Mouse (Mus musculus): ENCODE results near the gene Wars. TPM values are rescaled to one million over a fixed set of nuclear protein-coding genes. Genes with fewer than 3 reads are reported as not detected.

Wars gene
- polyA plus RNA-seq, 1 experiment from 2014 or later, result 96.7 TPM

- Histone ChIP-seq H3K4me3 (replicated peaks) (no peak overlapping the region), H3K4me2 (no peak overlapping the region), H3K27ac (no peak overlapping the region), H3K9ac (no peak overlapping the region), H3K9me3 (replicated peaks) (no peaks in the 10 kb centered on the region), H3K27me3 (no peaks in the 10 kb centered on the region), H3K36me3 (peaks cover 60% of the 10 kb centered on the region), H3K4me1 (peaks cover under 1% of the 10 kb centered on the region)
- 73% methylated on average over 11 of the region's 11 CpGs for WGBS
- ATAC-seq (replicated peaks; ENCODE audit: low FRiP score), result no peak
Measured at GRCm38 (mm10) chr12:108816569-108816968, 77.4 kb downstream of the Wars start.

GRCm38 (mm10) chr12:108814470-108814869 is 79.5 kb downstream of the Wars start:
- Histone ChIP-seq H3K9ac (no peak overlapping the region), H3K27me3 (no peaks in the 10 kb centered on the region), H3K4me2 (no peak overlapping the region), H3K4me1 (peaks cover 11% of the 10 kb centered on the region), H3K9me3 (replicated peaks) (no peaks in the 10 kb centered on the region), H3K36me3 (peaks cover 66% of the 10 kb centered on the region), H3K27ac (no peak overlapping the region), H3K4me3 (replicated peaks) (no peak overlapping the region)
- no peak for ATAC-seq (replicated peaks; ENCODE audit: low FRiP score)
- WGBS, result 89% methylated on average over 6 of the region's 6 CpGs

GRCm38 (mm10) chr12:108812463-108812862 is 81.5 kb downstream of the Wars start:
- WGBS, result 69% methylated on average over 6 of the region's 6 CpGs
- H3K4me1 ChIP-seq, result peaks cover 11% of the 10 kb centered on the region
- no peak for ATAC-seq (replicated peaks; ENCODE audit: low FRiP score)
- no peak overlapping the region for H3K9ac ChIP-seq
- no peaks in the 10 kb centered on the region for H3K9me3 ChIP-seq (replicated peaks)
- no peaks in the 10 kb centered on the region for H3K27me3 ChIP-seq
- no peak overlapping the region for H3K4me3 ChIP-seq (replicated peaks)
- peaks cover 64% of the 10 kb centered on the region for H3K36me3 ChIP-seq
- H3K27ac ChIP-seq, result no peak overlapping the region
- no peak overlapping the region for H3K4me2 ChIP-seq

GRCm38 (mm10) chr12:108811133-108811532 is 82.8 kb downstream of the Wars start:
- Histone ChIP-seq H3K9me3 (replicated peaks) (no peaks in the 10 kb centered on the region), H3K4me3 (replicated peaks) (no peak overlapping the region), H3K9ac (no peak overlapping the region), H3K4me1 (peaks cover 11% of the 10 kb centered on the region), H3K27ac (no peak overlapping the region), H3K4me2 (no peak overlapping the region), H3K36me3 (peaks cover 63% of the 10 kb centered on the region), H3K27me3 (no peaks in the 10 kb centered on the region)
- no peak for ATAC-seq (replicated peaks; ENCODE audit: low FRiP score)
- 43% methylated on average over 2 of the region's 2 CpGs for WGBS

GRCm38 (mm10) chr12:108810309-108810708 is 83.7 kb downstream of the Wars start:
- 87% methylated on average over 7 of the region's 7 CpGs for whole genome bisulfite sequencing
- H3K4me3 ChIP-seq (replicated peaks), result no peak overlapping the region
- peaks cover 57% of the 10 kb centered on the region for H3K36me3 ChIP-seq
- ATAC-seq (replicated peaks; ENCODE audit: low FRiP score), result no peak
- no peak overlapping the region for H3K9ac ChIP-seq
- no peak overlapping the region for H3K27ac ChIP-seq
- H3K27me3 ChIP-seq, result no peaks in the 10 kb centered on the region
- no peaks in the 10 kb centered on the region for H3K9me3 ChIP-seq (replicated peaks)
- peaks cover 11% of the 10 kb centered on the region for H3K4me1 ChIP-seq
- no peak overlapping the region for H3K4me2 ChIP-seq

MicroRNA genes within 50 kb of the gene (microRNA counts, 519-probe panel; counts per million panel counts)
- 31.7 counts per million for microRNA mmu-miR-345-3p
- 2,296 counts per million, percentile 30 among the panel's probes with 10 or more counts for microRNA mmu-miR-345-5p

Small RNA genes lying within 50 kb of the gene (microRNA-seq; reads per million reads assigned to microRNA genes)
- 60.4 reads per million, percentile 52 among the genes with 10 or more reads in this experiment for gene Mir345

Other genes with a start within 250 kb of the Wars start
- 7.0 and 8.8 TPM in 2 replicates for gene Degs2, start 191.9 kb downstream of the Wars start, polyA plus RNA-seq (2015; fragmentation: Nextera tagmentation; extraction: Ambion mirVana)
- gene Yy1, start 101.2 kb downstream of the Wars start, polyA plus RNA-seq (2015; fragmentation: Nextera tagmentation; extraction: Ambion mirVana), result 19.1 and 20.4 TPM in 2 replicates
- gene Slc25a29, start 58.3 kb downstream of the Wars start, polyA plus RNA-seq (2015; fragmentation: Nextera tagmentation; extraction: Ambion mirVana), result 9.0 and 9.7 TPM in 2 replicates
- gene Slc25a47, start 58.1 kb downstream of the Wars start, polyA plus RNA-seq (2015; fragmentation: Nextera tagmentation; extraction: Ambion mirVana), result 8.8 and 9.3 TPM in 2 replicates
- 9.4 and 11.7 TPM in 2 replicates for gene Wdr25, start 543 bp downstream of the Wars start, polyA plus RNA-seq (2015; fragmentation: Nextera tagmentation; extraction: Ambion mirVana)
- 3.4 and 4.6 TPM in 2 replicates for gene Begain, start 174.0 kb upstream of the Wars start, polyA plus RNA-seq (2015; fragmentation: Nextera tagmentation; extraction: Ambion mirVana)